Mouse (Mus musculus): Measurements from ENCODE around the gene Lypd5. TPM values are rescaled to one million over a fixed set of nuclear protein-coding genes. Genes with fewer than 3 reads are reported as not detected.

Gene Lypd5
- polyA plus RNA-seq, 1 experiment: not detected

DNA sequence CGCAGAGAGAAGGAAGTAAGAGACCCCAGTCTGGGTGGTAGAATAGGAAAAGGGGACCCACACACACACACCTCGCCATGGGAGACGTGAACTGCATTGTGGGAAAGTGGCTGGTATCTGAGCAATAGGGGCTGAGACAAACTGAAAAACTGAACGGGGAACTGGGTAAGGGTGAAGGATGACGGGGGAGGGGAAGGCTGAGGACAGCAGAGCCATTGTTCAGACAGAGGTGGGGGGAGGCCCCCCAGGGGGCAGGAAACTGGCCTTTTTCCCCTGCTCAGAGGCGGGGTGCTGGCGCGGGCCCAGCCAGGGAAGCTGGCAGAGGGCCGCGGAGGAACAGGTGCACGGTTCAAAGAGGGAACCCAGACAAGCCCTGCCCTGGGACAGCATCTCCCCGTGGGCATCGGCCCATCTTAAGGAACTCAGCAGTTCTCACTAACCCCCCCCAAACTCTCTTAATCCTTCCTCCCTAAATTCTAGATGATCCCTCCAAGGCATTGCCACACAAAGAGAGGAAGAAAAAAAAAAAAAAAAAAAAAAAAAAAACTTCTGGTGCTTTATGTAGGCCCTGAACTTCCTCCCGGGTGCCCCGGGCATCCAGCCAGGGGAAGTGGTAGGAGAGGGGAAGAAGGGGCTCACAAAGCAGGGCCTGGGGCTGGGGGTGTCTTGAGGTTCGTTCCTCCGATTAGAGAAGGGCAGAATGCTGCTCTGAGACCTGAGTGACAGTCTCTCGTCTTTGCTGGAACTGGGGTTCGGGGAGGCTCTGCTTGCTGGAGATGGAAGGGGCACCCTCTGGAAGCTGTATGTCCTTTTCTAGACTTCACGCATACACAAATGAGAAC lies 24.8 kb downstream of the Lypd5 start:
- Histone ChIP-seq H3K4me3 (ENCODE audit: low read depth, low read length) (no peak overlapping the region), H3K27me3 (ENCODE audit: control insufficient read depth, insufficient read depth, low read length, poor library complexity, severe bottlenecking) (no peaks in the 10 kb centered on the region), H3K36me3 (ENCODE audit: control insufficient read depth, insufficient read depth, low read length, poor library complexity, severe bottlenecking) (no peaks in the 10 kb centered on the region), H3K4me1 (ENCODE audit: control insufficient read depth, insufficient read depth, low read length) (peaks cover 2% of the 10 kb centered on the region), H3K9me3 (replicated peaks; ENCODE audit: control insufficient read depth, insufficient read depth, low read length, poor library complexity, severe bottlenecking) (no peaks in the 10 kb centered on the region), H3K9ac (ENCODE audit: low read depth, poor library complexity, severe bottlenecking) (no peak overlapping the region), H3K27ac (ENCODE audit: insufficient read depth, low read length) (no peak overlapping the region)
- TF ChIP-seq CTCF (IDR thresholded peaks at IDR 0.05; ENCODE audit: low read depth, low read length) (no peak), EP300 (IDR thresholded peaks at IDR 0.05; ENCODE audit: insufficient read depth, low read depth, low read length) (no peak), POLR2A (IDR thresholded peaks at IDR 0.05; ENCODE audit: insufficient read depth, low read length) (no peak)

DNA sequence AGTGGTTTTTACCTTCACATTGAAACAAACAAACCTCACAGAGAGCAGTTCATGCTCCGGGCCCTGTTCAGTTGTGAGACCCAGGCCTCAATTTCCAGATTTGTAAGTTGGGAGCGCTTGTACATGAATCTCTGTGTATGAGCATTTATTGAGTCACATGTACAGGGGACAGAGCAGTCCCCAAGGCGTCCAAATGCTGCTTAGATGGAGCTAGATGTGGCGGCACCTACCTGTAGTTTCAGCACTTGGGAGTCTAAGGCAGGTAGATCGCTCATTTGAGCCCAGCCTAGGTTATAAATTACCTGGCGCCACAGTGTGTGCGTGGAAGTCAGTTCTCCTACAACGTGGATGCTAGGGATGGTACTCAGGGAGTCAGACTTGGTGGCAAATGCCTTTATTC lies 27.5 kb downstream of the Lypd5 start:
- Histone ChIP-seq H3K4me3 (ENCODE audit: low read depth, low read length) (no peak overlapping the region), H3K9me3 (replicated peaks; ENCODE audit: control insufficient read depth, insufficient read depth, low read length, poor library complexity, severe bottlenecking) (no peaks in the 10 kb centered on the region), H3K4me1 (ENCODE audit: control insufficient read depth, insufficient read depth, low read length) (no peaks in the 10 kb centered on the region), H3K27me3 (ENCODE audit: control insufficient read depth, insufficient read depth, low read length, poor library complexity, severe bottlenecking) (no peaks in the 10 kb centered on the region), H3K27ac (ENCODE audit: insufficient read depth, low read length) (no peak overlapping the region), H3K36me3 (ENCODE audit: control insufficient read depth, insufficient read depth, low read length, poor library complexity, severe bottlenecking) (no peaks in the 10 kb centered on the region), H3K9ac (ENCODE audit: low read depth, poor library complexity, severe bottlenecking) (no peak overlapping the region)
- TF ChIP-seq CTCF (IDR thresholded peaks at IDR 0.05; ENCODE audit: low read depth, low read length) (no peak), EP300 (IDR thresholded peaks at IDR 0.05; ENCODE audit: insufficient read depth, low read depth, low read length) (no peak), POLR2A (IDR thresholded peaks at IDR 0.05; ENCODE audit: insufficient read depth, low read length) (no peak)

DNA sequence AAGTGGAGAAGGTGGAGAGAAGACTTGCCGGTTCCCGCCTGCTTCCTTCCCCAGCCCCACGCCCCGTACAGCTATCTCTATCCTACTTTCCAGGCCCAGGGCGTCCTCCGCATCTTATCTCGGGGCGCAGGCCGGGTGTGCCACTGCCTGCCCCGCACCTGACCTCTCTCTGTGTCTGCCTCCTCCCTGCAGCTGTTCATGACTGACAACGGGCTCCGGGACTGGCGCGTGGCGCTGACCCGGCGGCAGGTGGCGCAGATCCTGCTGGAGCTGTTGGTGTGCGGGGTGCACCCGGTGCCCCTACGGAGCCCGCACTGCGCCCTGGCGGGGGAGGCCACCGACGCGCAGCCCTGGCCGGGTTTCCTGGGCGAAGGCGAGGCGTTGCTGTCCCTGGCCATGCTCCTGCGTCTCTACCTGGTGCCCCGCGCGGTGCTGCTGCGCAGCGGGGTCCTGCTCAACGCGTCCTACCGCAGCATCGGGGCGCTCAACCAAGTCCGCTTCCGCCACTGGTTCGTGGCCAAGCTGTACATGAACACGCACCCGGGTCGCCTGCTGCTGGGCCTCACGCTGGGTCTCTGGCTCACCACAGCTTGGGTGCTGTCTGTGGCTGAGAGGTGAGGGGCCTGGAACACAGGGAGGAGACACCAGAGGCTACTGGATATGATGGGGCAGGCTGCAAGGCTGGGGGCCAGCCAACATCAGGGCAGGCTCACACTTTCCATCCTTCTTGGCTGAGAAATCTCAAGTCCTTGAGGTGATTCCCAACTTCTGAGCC lies 28.3 kb downstream of the Lypd5 start:
- no peak overlapping the region for H3K27ac ChIP-seq (ENCODE audit: insufficient read depth, low read length)

DNA sequence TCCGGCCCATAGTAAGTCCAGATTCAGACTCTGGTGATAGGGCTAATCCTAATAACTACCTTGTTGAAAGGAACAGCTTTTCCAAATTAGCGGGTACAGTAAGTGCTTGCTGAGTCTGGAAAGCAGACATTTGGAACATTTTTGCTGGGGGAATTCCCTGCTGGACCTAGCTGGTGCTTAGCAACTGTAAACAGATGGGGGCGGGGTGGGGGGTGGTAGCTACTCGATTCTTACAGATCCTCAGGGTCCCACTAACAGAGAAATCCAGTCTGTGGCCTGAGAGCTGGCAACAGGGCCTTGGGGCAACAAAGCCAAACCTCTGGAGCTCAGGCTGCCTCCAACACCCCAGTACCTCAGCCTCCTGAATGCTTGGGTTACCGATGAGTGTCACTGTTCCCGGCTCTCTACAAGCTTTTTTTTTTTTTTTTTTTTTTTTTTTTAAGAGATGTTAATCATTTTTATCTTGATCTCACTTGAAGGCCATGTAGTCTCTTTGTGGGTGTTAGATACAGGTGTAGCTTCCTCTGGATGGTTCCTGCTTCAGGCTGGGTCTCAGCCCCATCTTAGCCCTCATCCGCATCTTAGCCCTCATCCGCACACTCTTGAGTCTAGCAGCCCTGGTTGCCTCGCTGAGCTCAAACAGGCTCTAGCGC lies 29.2 kb downstream of the Lypd5 start:
- H3K27ac ChIP-seq (ENCODE audit: insufficient read depth, low read length): no peak overlapping the region

More for the DNA sequence above, 28.3 kb downstream of the Lypd5 start:
- Histone ChIP-seq H3K4me1 (ENCODE audit: control insufficient read depth, insufficient read depth, low read length) (no peaks in the 10 kb centered on the region), H3K9ac (ENCODE audit: low read depth, poor library complexity, severe bottlenecking) (peak overlapping the region; percentile 51), H3K4me3 (ENCODE audit: low read depth, low read length) (peak overlapping the region; percentile 49), H3K36me3 (ENCODE audit: control insufficient read depth, insufficient read depth, low read length, poor library complexity, severe bottlenecking) (no peaks in the 10 kb centered on the region), H3K27me3 (ENCODE audit: control insufficient read depth, insufficient read depth, low read length, poor library complexity, severe bottlenecking) (no peaks in the 10 kb centered on the region), H3K9me3 (replicated peaks; ENCODE audit: control insufficient read depth, insufficient read depth, low read length, poor library complexity, severe bottlenecking) (no peaks in the 10 kb centered on the region)
- no peak for TF ChIP-seq EP300 (IDR thresholded peaks at IDR 0.05; ENCODE audit: insufficient read depth, low read depth, low read length)
- no peak for TF ChIP-seq POLR2A (IDR thresholded peaks at IDR 0.05; ENCODE audit: insufficient read depth, low read length)
- peak; percentile 51 for TF ChIP-seq CTCF (IDR thresholded peaks at IDR 0.05; ENCODE audit: low read depth, low read length)

DNA sequence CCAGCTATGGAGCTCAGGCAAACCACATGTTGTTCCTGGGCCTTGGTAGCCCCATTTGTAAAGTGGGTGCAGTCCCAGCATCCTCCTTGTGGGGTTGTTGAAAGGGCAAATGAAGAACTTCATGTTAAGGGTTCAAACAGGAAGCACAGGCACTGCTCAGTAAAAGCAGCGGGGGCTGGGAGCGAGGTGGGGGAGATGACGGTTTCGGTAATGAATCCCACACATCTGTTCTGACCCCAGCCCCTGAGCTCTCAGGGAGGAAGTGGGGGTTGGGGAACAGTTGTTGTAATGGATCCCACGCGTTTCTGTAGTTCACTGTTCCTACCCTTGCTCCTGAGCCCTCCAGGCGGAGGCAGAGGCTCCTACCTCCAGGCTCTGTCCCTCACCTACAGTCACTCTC lies 30.9 kb downstream of the Lypd5 start:
- Histone ChIP-seq H3K36me3 (ENCODE audit: control insufficient read depth, insufficient read depth, low read length, poor library complexity, severe bottlenecking) (no peaks in the 10 kb centered on the region), H3K9me3 (replicated peaks; ENCODE audit: control insufficient read depth, insufficient read depth, low read length, poor library complexity, severe bottlenecking) (no peaks in the 10 kb centered on the region), H3K27ac (ENCODE audit: insufficient read depth, low read length) (no peak overlapping the region), H3K4me3 (ENCODE audit: low read depth, low read length) (no peak overlapping the region), H3K4me1 (ENCODE audit: control insufficient read depth, insufficient read depth, low read length) (no peaks in the 10 kb centered on the region), H3K27me3 (ENCODE audit: control insufficient read depth, insufficient read depth, low read length, poor library complexity, severe bottlenecking) (no peaks in the 10 kb centered on the region), H3K9ac (ENCODE audit: low read depth, poor library complexity, severe bottlenecking) (no peak overlapping the region)
- no peak for TF ChIP-seq CTCF (IDR thresholded peaks at IDR 0.05; ENCODE audit: low read depth, low read length)
- no peak for TF ChIP-seq POLR2A (IDR thresholded peaks at IDR 0.05; ENCODE audit: insufficient read depth, low read length)
- no peak for TF ChIP-seq EP300 (IDR thresholded peaks at IDR 0.05; ENCODE audit: insufficient read depth, low read depth, low read length)

More for the DNA sequence above, 29.2 kb downstream of the Lypd5 start:
- no peak overlapping the region for H3K4me3 ChIP-seq (ENCODE audit: low read depth, low read length)
- no peaks in the 10 kb centered on the region for H3K4me1 ChIP-seq (ENCODE audit: control insufficient read depth, insufficient read depth, low read length)
- H3K9ac ChIP-seq (ENCODE audit: low read depth, poor library complexity, severe bottlenecking): peak overlapping the region; percentile 51; the same call in 1 of the 2 replicates
- H3K9me3 ChIP-seq (replicated peaks; ENCODE audit: control insufficient read depth, insufficient read depth, low read length, poor library complexity, severe bottlenecking): no peaks in the 10 kb centered on the region
- TF ChIP-seq POLR2A (IDR thresholded peaks at IDR 0.05; ENCODE audit: insufficient read depth, low read length): no peak
- no peak for TF ChIP-seq EP300 (IDR thresholded peaks at IDR 0.05; ENCODE audit: insufficient read depth, low read depth, low read length)
- TF ChIP-seq CTCF (IDR thresholded peaks at IDR 0.05; ENCODE audit: low read depth, low read length): no peak
- no peaks in the 10 kb centered on the region for H3K27me3 ChIP-seq (ENCODE audit: control insufficient read depth, insufficient read depth, low read length, poor library complexity, severe bottlenecking)
- H3K36me3 ChIP-seq (ENCODE audit: control insufficient read depth, insufficient read depth, low read length, poor library complexity, severe bottlenecking): no peaks in the 10 kb centered on the region

All from ES-Bruce4 (cell line).